Mouse (Mus musculus): ENCODE measurements around the gene Prkaa1. TPM values are rescaled to one million over a fixed set of nuclear protein-coding genes. Genes with fewer than 3 reads are reported as not detected.

The Prkaa1 gene
- polyA plus RNA-seq, 1 experiment from 2014 or later: 13.3 TPM

GRCm38 (mm10) chr15:5134945-5135483, 8.6 kb upstream of the Prkaa1 start:
- Histone ChIP-seq H3K9me3 (ENCODE audit: low read length) (no peaks in the 10 kb centered on the region), H3K4me3 (ENCODE audit: low read depth, low read length) (no peak overlapping the region), H3K4me1 (ENCODE audit: insufficient read depth, low read depth, low read length) (no peaks in the 10 kb centered on the region), H3K9ac (replicated peaks; ENCODE audit: low read depth) (no peak overlapping the region), H3K27me3 (replicated peaks; ENCODE audit: insufficient read depth, low read length) (no peaks in the 10 kb centered on the region), H3K4me2 (replicated peaks; ENCODE audit: low read depth, low read length) (no peak overlapping the region), H3K36me3 (ENCODE audit: insufficient read depth, low read length) (no peaks in the 10 kb centered on the region), H3K27ac (ENCODE audit: low read length) (no peak overlapping the region)
- 65% methylated on average over 8 of the region's 8 CpGs for WGBS
- TF ChIP-seq CTCF (IDR thresholded peaks at IDR 0.05): no peak
- TF ChIP-seq EP300 (IDR thresholded peaks at IDR 0.05): no peak
- ATAC-seq: no peak
- no peak for DNase-seq (ENCODE audit: low spot score)

- Histone ChIP-seq H3K4me1 (ENCODE audit: insufficient read depth, low read depth, low read length) (no peaks in the 10 kb centered on the region), H3K9ac (replicated peaks; ENCODE audit: low read depth) (no peak overlapping the region), H3K4me3 (ENCODE audit: low read depth, low read length) (no peak overlapping the region), H3K27me3 (replicated peaks; ENCODE audit: insufficient read depth, low read length) (no peaks in the 10 kb centered on the region), H3K9me3 (ENCODE audit: low read length) (no peaks in the 10 kb centered on the region), H3K4me2 (replicated peaks; ENCODE audit: low read depth, low read length) (no peak overlapping the region), H3K27ac (ENCODE audit: low read length) (no peak overlapping the region), H3K36me3 (ENCODE audit: insufficient read depth, low read length) (no peaks in the 10 kb centered on the region)
- ATAC-seq (no peak), DNase-seq (ENCODE audit: low spot score) (no peak)
- TF ChIP-seq CTCF (IDR thresholded peaks at IDR 0.05) (no peak), EP300 (IDR thresholded peaks at IDR 0.05) (no peak)
- 50% methylated on average over 9 of the region's 9 CpGs for WGBS
Observed at GRCm38 (mm10) chr15:5138021-5138856, 5.4 kb upstream of the Prkaa1 start.

- H3K36me3 ChIP-seq (ENCODE audit: insufficient read depth, low read length): no peaks in the 10 kb centered on the region
- ATAC-seq (no peak), DNase-seq (ENCODE audit: low spot score) (no peak)
- H3K9me3 ChIP-seq (ENCODE audit: low read length): no peaks in the 10 kb centered on the region
- 73% methylated on average over 2 of the region's 2 CpGs for WGBS
- no peak overlapping the region for H3K27ac ChIP-seq (ENCODE audit: low read length)
- H3K4me2 ChIP-seq (replicated peaks; ENCODE audit: low read depth, low read length): no peak overlapping the region
- no peak overlapping the region for H3K4me3 ChIP-seq (ENCODE audit: low read depth, low read length)
- no peak for TF ChIP-seq CTCF (IDR thresholded peaks at IDR 0.05)
- H3K27me3 ChIP-seq (replicated peaks; ENCODE audit: insufficient read depth, low read length): no peaks in the 10 kb centered on the region
- H3K9ac ChIP-seq (replicated peaks; ENCODE audit: low read depth): no peak overlapping the region
- no peaks in the 10 kb centered on the region for H3K4me1 ChIP-seq (ENCODE audit: insufficient read depth, low read depth, low read length)
Observed at GRCm38 (mm10) chr15:5139366-5139765, 4.3 kb upstream of the Prkaa1 start.

GRCm38 (mm10) chr15:5139863-5140262, 3.8 kb upstream of the Prkaa1 start:
- Histone ChIP-seq H3K9me3 (ENCODE audit: low read length) (no peaks in the 10 kb centered on the region), H3K4me2 (replicated peaks; ENCODE audit: low read depth, low read length) (no peak overlapping the region), H3K27ac (ENCODE audit: low read length) (no peak overlapping the region), H3K4me3 (ENCODE audit: low read depth, low read length) (no peak overlapping the region), H3K36me3 (ENCODE audit: insufficient read depth, low read length) (no peaks in the 10 kb centered on the region), H3K4me1 (ENCODE audit: insufficient read depth, low read depth, low read length) (no peaks in the 10 kb centered on the region), H3K9ac (replicated peaks; ENCODE audit: low read depth) (no peak overlapping the region), H3K27me3 (replicated peaks; ENCODE audit: insufficient read depth, low read length) (no peaks in the 10 kb centered on the region)
- no peak for ATAC-seq
- no peak for TF ChIP-seq EP300 (IDR thresholded peaks at IDR 0.05)
- no peak for TF ChIP-seq CTCF (IDR thresholded peaks at IDR 0.05)
- WGBS: 84% methylated on average over 7 of the region's 7 CpGs
- DNase-seq (ENCODE audit: low spot score): no peak

GRCm38 (mm10) chr15:5140357-5140756, 3.3 kb upstream of the Prkaa1 start:
- no peaks in the 10 kb centered on the region; the same call in 1 of the 2 replicates for H3K4me1 ChIP-seq (ENCODE audit: insufficient read depth, low read depth, low read length)
- H3K27me3 ChIP-seq (replicated peaks; ENCODE audit: insufficient read depth, low read length): no peaks in the 10 kb centered on the region
- no peak overlapping the region for H3K4me2 ChIP-seq (replicated peaks; ENCODE audit: low read depth, low read length)
- H3K4me3 ChIP-seq (ENCODE audit: low read depth, low read length): no peak overlapping the region
- TF ChIP-seq CTCF (IDR thresholded peaks at IDR 0.05) (no peak), EP300 (IDR thresholded peaks at IDR 0.05) (no peak)
- H3K9me3 ChIP-seq (ENCODE audit: low read length): no peaks in the 10 kb centered on the region
- DNase-seq (ENCODE audit: low spot score) (no peak), ATAC-seq (no peak)
- H3K9ac ChIP-seq (replicated peaks; ENCODE audit: low read depth): no peak overlapping the region
- H3K36me3 ChIP-seq (ENCODE audit: insufficient read depth, low read length): no peaks in the 10 kb centered on the region
- no peak overlapping the region for H3K27ac ChIP-seq (ENCODE audit: low read length)

- Histone ChIP-seq H3K27ac (ENCODE audit: low read length) (no peak overlapping the region), H3K9me3 (ENCODE audit: low read length) (no peaks in the 10 kb centered on the region), H3K36me3 (ENCODE audit: insufficient read depth, low read length) (no peaks in the 10 kb centered on the region), H3K4me3 (ENCODE audit: low read depth, low read length) (no peak overlapping the region), H3K4me1 (ENCODE audit: insufficient read depth, low read depth, low read length) (no peaks in the 10 kb centered on the region; the same call in 1 of the 2 replicates), H3K4me2 (replicated peaks; ENCODE audit: low read depth, low read length) (no peak overlapping the region), H3K27me3 (replicated peaks; ENCODE audit: insufficient read depth, low read length) (no peaks in the 10 kb centered on the region), H3K9ac (replicated peaks; ENCODE audit: low read depth) (no peak overlapping the region)
- TF ChIP-seq EP300 (IDR thresholded peaks at IDR 0.05) (no peak), CTCF (IDR thresholded peaks at IDR 0.05) (no peak)
- WGBS: 51% methylated on average over 5 of the region's 5 CpGs
- ATAC-seq: no peak
- no peak for DNase-seq (ENCODE audit: low spot score)
Observed at GRCm38 (mm10) chr15:5142047-5142446, 1.6 kb upstream of the Prkaa1 start.

All from lung, postnatal 0 days (tissue).